Mouse (Mus musculus): Measurements from ENCODE around the gene Vmn1r137.
"Not testable (repeated sequence)": the region's sequence is repeated elsewhere in the genome, so short reads cannot be mapped to it uniquely, and the experiment has no call there.

The Vmn1r137 gene

DNA sequence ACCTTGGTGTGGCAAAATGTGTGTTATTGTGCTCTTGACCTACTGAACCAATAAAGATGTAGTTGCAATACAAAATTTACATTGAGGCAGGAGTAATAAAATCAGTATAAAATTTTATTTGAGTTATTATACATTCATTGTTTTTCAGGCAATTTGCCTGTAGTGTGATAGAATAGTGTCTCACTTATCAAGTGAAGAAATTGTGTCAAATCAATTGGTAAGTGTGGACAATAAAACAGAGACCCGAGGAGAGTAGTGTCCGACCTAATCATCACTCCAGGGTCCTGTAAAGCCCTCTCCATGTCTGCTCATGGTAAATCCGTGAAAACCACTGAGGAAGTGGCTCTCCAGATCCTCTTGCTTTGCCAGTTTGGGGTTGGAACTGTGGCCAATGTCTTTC is at the start of gene Vmn1r137:
TSS of gene Vmn1r137 (plus strand) at position 301 of the 400 bp plus-strand sequence.
- not testable (repeated sequence) for DNase-seq

DNA sequence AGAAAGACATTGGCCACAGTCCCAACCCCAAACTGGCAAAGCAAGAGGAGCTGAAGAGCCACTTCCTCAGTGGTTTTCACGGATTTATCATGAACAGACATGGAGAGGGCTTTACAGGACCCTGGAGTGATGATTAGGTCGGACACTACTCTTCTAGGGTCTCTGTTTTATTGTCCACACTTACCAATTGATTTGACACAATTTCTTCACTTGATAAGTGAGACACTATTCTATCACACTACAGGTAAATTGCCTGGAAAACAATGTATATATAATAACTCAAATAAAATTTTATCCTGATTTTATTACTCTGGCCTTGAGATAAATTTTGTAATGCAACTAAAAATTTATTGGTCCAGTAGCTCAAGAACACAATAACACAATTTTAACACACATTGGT is 34.4 kb downstream of the Vmn1r137 start, which contains the start of gene Vmn1r138:
TSS of gene Vmn1r138 (minus strand) at position 101 of the 400 bp plus-strand sequence.
- DNase-seq = not testable (repeated sequence)
